Mouse (Mus musculus): ENCODE measurements around the gene Triml1.

GRCm38 (mm10) chr8:43176766-43177486, 35.6 kb upstream of the Triml1 start:
- TF ChIP-seq POLR2A (IDR thresholded peaks at IDR 0.05; ENCODE audit: low read depth, low read length): no peak
- TF ChIP-seq CTCF (IDR thresholded peaks at IDR 0.05; ENCODE audit: extremely low read depth, insufficient read length, insufficient replicate concordance, low read depth, low read length): no peak

Measured in small intestine, adult 2 months (tissue).